ENCODE assay signal across 7 mouse cellular contexts in the genomic region with DNA sequence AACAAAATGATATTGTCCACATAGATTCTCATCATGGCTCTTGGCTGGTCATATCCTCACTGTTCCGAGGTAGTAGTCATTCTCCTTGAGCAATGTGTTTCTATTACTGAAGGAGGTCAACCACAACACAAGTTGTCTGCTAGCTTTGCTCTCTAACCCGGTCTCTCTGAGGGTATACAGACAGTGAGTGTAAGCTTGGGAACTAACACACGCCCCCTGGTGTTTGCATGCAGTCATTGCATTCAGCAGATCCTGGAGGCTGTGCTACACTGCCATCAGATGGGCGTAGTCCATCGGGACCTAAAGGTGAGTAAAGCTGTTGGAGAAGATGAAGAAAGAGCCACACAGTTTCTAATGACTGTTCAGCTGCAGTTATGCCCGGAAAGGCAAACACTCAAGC.
DNase-seq lines count a peak whose midpoint lies in the region; ATAC-seq and TF ChIP-seq lines count a peak whose summit lies in the region.

No protein-coding gene starts in this region.

- H3K9me3 ChIP-seq in intestine, postnatal 0 days (ENCODE audit: control insufficient read depth), result no peaks in the 10 kb centered on the region
- H3K9me3 ChIP-seq in midbrain, embryonic 12.5 days, result no peaks in the 10 kb centered on the region

- intact Hi-C loops in left cerebral cortex, postnatal 36 days (cut with DNase I), result loop anchor here (1.0 kb wide), 1 partner anchor 175 kb away; the partner anchor contains the start of gene Camk2d

- peak; percentile 85 for ATAC-seq in intestine, postnatal 0 days
- peak; percentile 95 for ATAC-seq in midbrain, embryonic 12.5 days (ENCODE audit: low FRiP score, low read depth)

- no peak overlapping the region for H3K4me3 ChIP-seq in intestine, postnatal 0 days (ENCODE audit: low read depth, low read length)
- no peak overlapping the region for H3K4me3 ChIP-seq in midbrain, embryonic 12.5 days
- H3K4me3 ChIP-seq in small intestine, adult 2 months (ENCODE audit: low read depth, low read length), result no peak overlapping the region

- TF ChIP-seq CTCF in intestine, postnatal 0 days (IDR thresholded peaks at IDR 0.05; ENCODE audit: low read depth), result peak; percentile 98
- TF ChIP-seq CTCF in small intestine, adult 2 months (IDR thresholded peaks at IDR 0.05; ENCODE audit: extremely low read depth, insufficient read length, insufficient replicate concordance, low read depth, low read length), result peak; percentile 77; the same call in 1 of the 2 replicates

- H3K36me3 ChIP-seq in intestine, postnatal 0 days (ENCODE audit: control insufficient read depth, insufficient read depth), result no peaks in the 10 kb centered on the region
- no peaks in the 10 kb centered on the region for H3K36me3 ChIP-seq in midbrain, embryonic 12.5 days
- H3K36me3 ChIP-seq in small intestine, adult 2 months (ENCODE audit: control insufficient read depth, insufficient read depth, low read length), result peaks cover 6% of the 10 kb centered on the region

- H3K27me3 ChIP-seq in intestine, postnatal 0 days (replicated peaks; ENCODE audit: control insufficient read depth, insufficient read depth, low read length), result no peaks in the 10 kb centered on the region
- no peaks in the 10 kb centered on the region for H3K27me3 ChIP-seq in midbrain, embryonic 12.5 days
- no peaks in the 10 kb centered on the region for H3K27me3 ChIP-seq in small intestine, adult 2 months (ENCODE audit: control insufficient read depth, insufficient read depth, low read length)

- H3K4me1 ChIP-seq in intestine, postnatal 0 days (replicated peaks; ENCODE audit: control insufficient read depth, insufficient read depth, low read length), result no peaks in the 10 kb centered on the region; the same call in 1 of the 2 replicates
- no peaks in the 10 kb centered on the region for H3K4me1 ChIP-seq in midbrain, embryonic 12.5 days
- H3K4me1 ChIP-seq in small intestine, adult 2 months (ENCODE audit: control insufficient read depth, insufficient read depth, insufficient read length, low read length), result no peaks in the 10 kb centered on the region

- no peak overlapping the region for H3K4me2 ChIP-seq in intestine, postnatal 0 days (replicated peaks; ENCODE audit: low read depth)
- no peak overlapping the region for H3K4me2 ChIP-seq in midbrain, embryonic 12.5 days (replicated peaks)

- no peak overlapping the region for H3K27ac ChIP-seq in intestine, postnatal 0 days (ENCODE audit: low read depth, low read length)
- H3K27ac ChIP-seq in midbrain, embryonic 12.5 days (replicated peaks), result no peak overlapping the region
- no peak overlapping the region for H3K27ac ChIP-seq in small intestine, adult 2 months (ENCODE audit: insufficient read depth, low read depth, low read length)

- 20% methylated on average over 6 of the region's 6 CpGs for WGBS in intestine, postnatal 0 days
- 29% methylated on average over 6 of the region's 6 CpGs for WGBS in midbrain, embryonic 12.5 days
- 9% methylated on average over 6 of the region's 6 CpGs for WGBS in small intestine, adult 2 months

- TF ChIP-seq POLR2A in small intestine, adult 2 months (IDR thresholded peaks at IDR 0.05; ENCODE audit: low read depth, low read length), result no peak

- peak; percentile 85 for DNase-seq in adrenal gland, adult 2 months
- peak; percentile 56 for DNase-seq in embryo, embryonic 11.5 days (ENCODE audit: low read depth, low spot score)
- peak; percentile 32 to 64 for DNase-seq in gastrocnemius, postnatal 4 days (ENCODE audit: low spot score in 2 of 2)
- DNase-seq in left cerebral cortex, postnatal 36 days (ENCODE audit: low spot score in 2 of 2), result peak; percentile 45 to 61

- H3K9ac ChIP-seq in intestine, postnatal 0 days (ENCODE audit: low read depth, low read length), result no peak overlapping the region
- H3K9ac ChIP-seq in midbrain, embryonic 12.5 days (replicated peaks), result no peak overlapping the region
